Mouse (Mus musculus): Measurements from ENCODE around the gene Ppt2.

- TF ChIP-seq POLR2A (IDR thresholded peaks at IDR 0.05; ENCODE audit: borderline replicate concordance, control insufficient read depth, low read depth, low read length) (no peak), CTCF (IDR thresholded peaks at IDR 0.05; ENCODE audit: control insufficient read depth, insufficient read depth, low read length) (no peak)
These were observed 12.4 kb downstream of the Ppt2 start, which contains the start of gene Egfl8 for GRCm38 (mm10) chr17:34615871-34616270.

All from bone marrow, adult 2 months (tissue).